Mouse (Mus musculus) hindbrain, embryonic 13.5 days (tissue): Measurements from ENCODE around the gene Pttg1ip. TPM values are rescaled to one million over a fixed set of nuclear protein-coding genes. Genes with fewer than 3 reads are reported as not detected.

Experiments used
- ATAC-seq: fragments of 200-750 bp; cut with Nextera tagmentation; 2 replicates; pipeline ENCODE4 v1.8.0; 2017; ENCODE audit warnings: moderate TSS enrichment; ENCODE audit not compliant: low FRiP score
- H3K27ac ChIP-seq: fragments of 300-500 bp; sonication (generic); 2 replicates; pipeline ENCODE4 v1.5.1; 2015; ENCODE audit warnings: inconsistent platforms, mild to moderate bottlenecking, moderate library complexity
- H3K27me3 ChIP-seq: fragments of 300-500 bp; sonication (generic); 2 replicates; pipeline ENCODE4 v1.6.1; 2015; ENCODE audit warnings: mild to moderate bottlenecking, inconsistent platforms
- H3K36me3 ChIP-seq: fragments of 300-500 bp; sonication (generic); 2 replicates; pipeline ENCODE4 v1.6.1; 2015; ENCODE audit warnings: mild to moderate bottlenecking, inconsistent platforms
- H3K4me1 ChIP-seq: fragments of 300-500 bp; sonication (generic); replicated peaks from 2 replicates; pipeline ENCODE4 v1.6.1; 2015; ENCODE audit warnings: inconsistent platforms
- H3K4me2 ChIP-seq: fragments of 300-500 bp; sonication (generic); 2 replicates; pipeline ENCODE4 v1.6.1; 2015; ENCODE audit warnings: inconsistent platforms, mild to moderate bottlenecking, moderate library complexity
- H3K4me3 ChIP-seq: fragments of 300-500 bp; sonication (generic); 2 replicates; pipeline ENCODE4 v1.5.1; 2015; ENCODE audit warnings: mild to moderate bottlenecking, inconsistent platforms
- H3K9ac ChIP-seq: fragments of 300-500 bp; sonication (generic); 2 replicates; pipeline ENCODE4 v1.6.1; 2015; ENCODE audit warnings: mild to moderate bottlenecking, inconsistent platforms
- H3K9me3 ChIP-seq: fragments of 300-500 bp; sonication (generic); 2 replicates; pipeline ENCODE4 v1.6.1; 2016; ENCODE audit warnings: inconsistent platforms
- WGBS: fragments of 180-500 bp; shearing (Covaris S2); methylation state at CpG from one replicate; pipeline ENCODE4 v1.1.7; 2015; 5-methylcytosine and 5-hydroxymethylcytosine counted together
- polyA plus RNA-seq: library from polyadenylated mRNA; unstranded; fragments of >200 nt; fragmentation: Nextera tagmentation; extraction: Ambion mirVana; gene quantifications from 2 replicates; pipeline ENCODE4 v1.2.1, GENCODE M21; 2015

Pttg1ip gene
- polyA plus RNA-seq, 1 experiment from 2014 or later: 69.0 TPM

DNA sequence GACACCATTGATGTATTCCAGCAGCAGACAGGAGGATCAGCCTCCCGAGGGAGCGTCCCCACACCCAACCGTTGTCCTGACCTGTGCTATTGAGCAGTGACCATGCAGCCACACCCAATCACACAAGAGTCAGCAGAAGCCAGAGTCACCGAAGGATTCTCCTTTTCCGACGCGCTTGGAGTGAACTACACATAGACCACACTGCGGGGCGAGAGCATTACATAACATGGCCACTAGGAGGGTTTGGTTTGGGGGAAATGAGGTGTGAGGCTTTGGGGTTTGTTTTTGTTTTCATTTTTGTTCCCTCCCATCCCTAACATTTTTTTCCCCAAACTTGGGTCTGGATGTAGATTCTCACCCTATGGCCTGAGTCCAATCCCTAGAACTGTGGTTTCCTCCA is 34.6 kb downstream of the Pttg1ip start:
- H3K4me3 ChIP-seq: no peak overlapping the region
- H3K4me2 ChIP-seq: no peak overlapping the region
- no peaks in the 10 kb centered on the region for H3K9me3 ChIP-seq
- no peak overlapping the region for H3K27ac ChIP-seq
- no peaks in the 10 kb centered on the region for H3K4me1 ChIP-seq
- H3K27me3 ChIP-seq: no peaks in the 10 kb centered on the region
- 97% methylated on average over 9 of the region's 9 CpGs for WGBS
- no peak overlapping the region for H3K9ac ChIP-seq
- no peak for ATAC-seq
- H3K36me3 ChIP-seq: peaks cover 70% of the 10 kb centered on the region

GRCm38 (mm10) chr10:77616926-77617325 is 35.4 kb downstream of the Pttg1ip start:
- Histone ChIP-seq H3K9ac (no peak overlapping the region), H3K4me1 (peaks cover 6% of the 10 kb centered on the region), H3K27me3 (no peaks in the 10 kb centered on the region), H3K27ac (no peak overlapping the region), H3K36me3 (peaks cover 62% of the 10 kb centered on the region), H3K4me3 (no peak overlapping the region), H3K4me2 (no peak overlapping the region), H3K9me3 (no peaks in the 10 kb centered on the region)
- ATAC-seq: no peak
- WGBS: 96% methylated on average over 7 of the region's 7 CpGs

DNA sequence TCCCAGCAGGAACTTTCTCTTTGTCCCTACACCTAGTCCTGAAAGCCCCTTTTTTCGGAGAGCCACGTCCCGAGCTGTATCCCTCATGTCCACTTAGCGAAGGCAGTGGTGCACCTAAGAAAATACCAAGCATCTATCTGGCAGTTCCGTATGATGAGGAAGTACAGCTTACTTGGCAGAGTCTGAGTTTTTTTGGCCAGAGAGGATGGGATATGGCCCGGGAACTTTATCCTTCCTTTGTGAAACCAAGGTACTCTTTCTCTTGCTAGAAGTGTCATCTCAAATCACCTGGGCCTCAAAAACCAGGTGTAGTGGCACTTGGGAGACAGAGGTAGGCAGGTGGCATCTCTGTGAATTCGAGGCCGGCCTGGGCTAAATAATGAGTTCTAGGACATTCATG is 40.0 kb downstream of the Pttg1ip start:
- peak overlapping the region; percentile 98 for H3K9ac ChIP-seq
- ATAC-seq: no peak
- 81% methylated on average over 8 of the region's 8 CpGs for WGBS
- peak overlapping the region; percentile 87 for H3K4me3 ChIP-seq
- H3K9me3 ChIP-seq: no peaks in the 10 kb centered on the region
- H3K36me3 ChIP-seq: peaks cover 22% of the 10 kb centered on the region
- no peaks in the 10 kb centered on the region for H3K27me3 ChIP-seq
- peaks cover 43% of the 10 kb centered on the region for H3K4me1 ChIP-seq
- H3K27ac ChIP-seq: peak overlapping the region; percentile 89
- H3K4me2 ChIP-seq: peak overlapping the region; percentile 79

DNA sequence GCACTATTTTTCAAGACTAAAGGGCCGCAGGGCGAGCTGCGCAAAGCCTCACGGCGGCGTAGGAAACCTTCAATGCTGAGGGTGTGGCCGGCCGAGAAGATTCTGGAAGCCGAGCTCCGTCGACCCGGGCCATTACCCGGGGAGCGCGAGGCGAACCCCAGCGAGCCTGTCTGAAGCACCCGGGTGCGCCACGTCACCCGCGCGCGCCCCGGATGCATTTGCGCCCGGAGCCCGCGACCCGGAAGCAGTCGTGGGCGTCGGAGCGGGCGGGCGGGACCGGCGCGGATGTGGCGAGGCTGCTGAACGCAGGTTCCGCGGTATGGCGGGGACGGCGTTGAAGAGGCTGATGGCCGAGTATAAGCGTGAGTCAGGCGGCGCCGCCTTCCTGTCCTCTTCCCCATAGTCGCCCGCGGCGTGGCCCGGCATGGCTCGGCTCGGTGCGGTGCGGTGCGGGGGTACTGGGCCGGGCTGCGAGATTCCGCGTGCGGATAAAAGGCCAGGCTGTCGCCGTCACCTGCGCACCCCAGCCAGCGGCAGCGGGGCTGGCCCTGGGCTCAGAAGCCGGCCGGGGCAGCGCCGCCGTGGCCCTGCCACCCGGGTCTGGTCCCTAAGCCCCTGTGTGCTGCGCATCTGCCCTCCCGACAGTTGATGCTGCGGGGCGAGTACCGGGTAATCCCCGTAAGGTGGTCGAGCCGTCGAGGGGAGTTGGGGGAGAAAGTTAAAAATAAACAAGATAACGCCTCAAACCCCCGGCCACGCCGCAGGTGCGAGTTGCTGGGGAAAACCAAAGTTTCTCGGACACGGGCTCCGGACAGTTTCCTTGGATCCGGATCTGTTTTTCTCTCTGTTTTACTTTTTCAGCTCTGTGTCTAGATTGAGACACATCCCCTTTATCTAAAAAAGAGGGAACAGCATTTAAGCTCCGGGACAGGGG is 40.8 kb downstream of the Pttg1ip start, which contains the start of gene Ube2g2:
Gene Ube2g2, plus strand, starts transcription at position 221 of the 934 bp plus-strand sequence.
- peaks cover 45% of the 10 kb centered on the region for H3K4me1 ChIP-seq
- whole genome bisulfite sequencing: under 1% methylated on average over 94 of the region's 96 CpGs
- peak; percentile 92 for ATAC-seq

GRCm38 (mm10) chr10:77623069-77623492 is 41.6 kb downstream of the Pttg1ip start:
- Histone ChIP-seq H3K9ac (peak overlapping the region; percentile 98), H3K36me3 (peaks cover 6% of the 10 kb centered on the region), H3K4me3 (peak overlapping the region; percentile 87), H3K27me3 (no peaks in the 10 kb centered on the region), H3K27ac (peak overlapping the region; percentile 42; the same call in 1 of the 2 replicates), H3K9me3 (no peaks in the 10 kb centered on the region), H3K4me2 (peak overlapping the region; percentile 79), H3K4me1 (peaks cover 45% of the 10 kb centered on the region)
- ATAC-seq: peak; percentile 6; the same call in 1 of the 2 replicates
- WGBS: 4% methylated on average over 8 of the region's 8 CpGs

More for the DNA sequence above, 40.8 kb downstream of the Pttg1ip start, which contains the start of gene Ube2g2:
- peak within 1 kb of the TSS; percentile 98 for H3K9ac ChIP-seq
- H3K4me3 ChIP-seq: peak within 1 kb of the TSS; percentile 87
- no peaks in the 10 kb centered on the region for H3K9me3 ChIP-seq
- H3K27ac ChIP-seq: peak within 1 kb of the TSS; percentile 89
- peaks cover 14% of the 10 kb centered on the region for H3K36me3 ChIP-seq
- H3K27me3 ChIP-seq: no peaks in the 10 kb centered on the region
- H3K4me2 ChIP-seq: peak within 1 kb of the TSS; percentile 79

DNA sequence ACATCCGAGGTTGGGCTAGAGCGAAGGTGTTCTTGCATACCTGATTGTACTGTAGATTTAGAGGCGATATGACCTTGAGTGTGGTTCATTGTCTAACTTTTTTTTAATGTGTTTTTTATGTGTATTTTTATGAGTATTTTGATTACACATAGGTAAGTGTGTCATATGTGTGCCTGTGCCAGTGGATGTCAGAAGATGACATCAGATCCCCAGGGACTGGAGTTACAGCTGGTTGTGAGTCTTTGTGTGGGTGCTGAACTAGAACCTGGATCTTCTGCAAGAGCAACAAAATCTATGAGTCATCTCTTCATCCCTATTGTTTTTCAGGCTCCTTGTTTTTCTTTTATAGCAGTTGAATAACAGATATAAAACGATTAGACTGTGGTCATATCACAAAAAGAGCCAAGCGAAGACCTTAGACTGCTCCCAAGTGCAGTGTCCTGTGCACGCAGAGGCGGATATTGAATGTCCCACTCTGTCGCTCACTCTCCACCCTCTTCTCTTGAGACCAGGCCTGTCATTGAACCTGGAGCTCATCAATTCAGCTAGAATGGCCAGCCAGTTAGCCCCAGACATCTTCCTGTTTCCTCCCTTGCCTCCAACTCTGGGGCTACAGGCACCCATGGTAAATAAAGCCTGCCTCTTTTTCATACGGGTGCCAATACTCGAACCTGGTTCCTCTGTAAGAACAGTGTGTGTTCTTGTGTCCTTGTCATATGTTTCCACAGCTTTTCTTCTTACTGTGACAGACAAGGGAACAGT is 42.3 kb downstream of the Pttg1ip start:
- H3K27me3 ChIP-seq: no peaks in the 10 kb centered on the region
- no peak overlapping the region for H3K27ac ChIP-seq
- no peak for ATAC-seq
- H3K9ac ChIP-seq: peak overlapping the region; percentile 98
- 95% methylated on average over 10 of the region's 10 CpGs for WGBS
- peak overlapping the region; percentile 79 for H3K4me2 ChIP-seq
- H3K36me3 ChIP-seq: no peaks in the 10 kb centered on the region
- H3K4me1 ChIP-seq: peaks cover 48% of the 10 kb centered on the region
- peak overlapping the region; percentile 87 for H3K4me3 ChIP-seq
- H3K9me3 ChIP-seq: no peaks in the 10 kb centered on the region

- no peak for ATAC-seq
- Histone ChIP-seq H3K4me1 (peaks cover 51% of the 10 kb centered on the region), H3K9ac (peak overlapping the region; percentile 98; the same call in 1 of the 2 replicates), H3K36me3 (no peaks in the 10 kb centered on the region), H3K27ac (no peak overlapping the region), H3K9me3 (no peaks in the 10 kb centered on the region), H3K27me3 (no peaks in the 10 kb centered on the region), H3K4me2 (peak overlapping the region; percentile 79), H3K4me3 (0 out of 2 replicates have a peak overlapping the region, but pooled peaks have one; percentile 3)
- 78% methylated on average over 7 of the region's 7 CpGs for WGBS
Measured at GRCm38 (mm10) chr10:77624570-77624995, 43.1 kb downstream of the Pttg1ip start.

- no peaks in the 10 kb centered on the region for H3K27me3 ChIP-seq
- no peak overlapping the region for H3K9ac ChIP-seq
- no peak for ATAC-seq
- no peak overlapping the region for H3K4me3 ChIP-seq
- H3K4me1 ChIP-seq: peaks cover 51% of the 10 kb centered on the region
- 84% methylated on average over 7 of the region's 7 CpGs for WGBS
- no peaks in the 10 kb centered on the region for H3K36me3 ChIP-seq
- no peak overlapping the region for H3K27ac ChIP-seq
- H3K9me3 ChIP-seq: no peaks in the 10 kb centered on the region
- no peak overlapping the region for H3K4me2 ChIP-seq
Measured at GRCm38 (mm10) chr10:77626036-77626435, 44.5 kb downstream of the Pttg1ip start.

DNA sequence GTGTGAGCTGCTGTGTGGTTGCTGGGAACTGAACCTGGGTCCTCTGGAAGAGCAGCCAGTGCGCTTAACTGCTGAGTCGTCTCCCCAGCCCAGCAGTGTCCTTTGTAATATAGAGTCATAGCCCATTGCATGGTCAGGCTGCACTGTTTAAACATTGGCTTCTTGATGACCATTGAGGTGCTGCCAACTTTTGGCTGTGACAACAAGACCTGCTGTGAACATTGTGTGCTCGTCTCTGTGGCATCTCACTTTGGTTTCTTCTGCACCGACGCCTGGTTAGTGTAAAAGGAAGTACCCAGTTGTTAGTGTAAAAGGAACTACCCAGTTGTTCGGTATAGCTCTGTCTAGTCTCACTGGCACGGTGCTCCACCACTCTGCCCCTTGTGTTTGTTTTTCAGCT is 45.1 kb downstream of the Pttg1ip start:
- Histone ChIP-seq H3K27ac (no peak overlapping the region; the same call in 1 of the 2 replicates), H3K4me3 (no peak overlapping the region), H3K9me3 (no peaks in the 10 kb centered on the region), H3K27me3 (no peaks in the 10 kb centered on the region), H3K4me2 (no peak overlapping the region), H3K36me3 (peaks cover 6% of the 10 kb centered on the region), H3K9ac (no peak overlapping the region), H3K4me1 (peaks cover 49% of the 10 kb centered on the region)
- WGBS: 76% methylated on average over 7 of the region's 7 CpGs
- ATAC-seq: no peak

GRCm38 (mm10) chr10:77627497-77627896 is 46.0 kb downstream of the Pttg1ip start:
- H3K9me3 ChIP-seq: no peaks in the 10 kb centered on the region
- 0 out of 2 replicates have a peak overlapping the region, but pooled peaks have one; percentile 19 for H3K27ac ChIP-seq
- 46% methylated on average over 2 of the region's 2 CpGs for WGBS
- ATAC-seq: peak; percentile 58; the same call in 1 of the 2 replicates
- no peak overlapping the region for H3K4me2 ChIP-seq
- H3K9ac ChIP-seq: 0 out of 2 replicates have a peak overlapping the region, but pooled peaks have one; percentile 6
- peaks cover 12% of the 10 kb centered on the region for H3K36me3 ChIP-seq
- H3K4me3 ChIP-seq: no peak overlapping the region
- H3K27me3 ChIP-seq: no peaks in the 10 kb centered on the region
- peaks cover 45% of the 10 kb centered on the region for H3K4me1 ChIP-seq

GRCm38 (mm10) chr10:77629163-77629562 is 47.6 kb downstream of the Pttg1ip start:
- peaks cover 35% of the 10 kb centered on the region for H3K4me1 ChIP-seq
- ATAC-seq: no peak
- H3K27me3 ChIP-seq: no peaks in the 10 kb centered on the region
- H3K9ac ChIP-seq: 0 out of 2 replicates have a peak overlapping the region, but pooled peaks have one; percentile 29
- 75% methylated on average over 3 of the region's 3 CpGs for WGBS
- no peak overlapping the region for H3K27ac ChIP-seq
- H3K4me3 ChIP-seq: no peak overlapping the region
- H3K36me3 ChIP-seq: peaks cover 23% of the 10 kb centered on the region
- H3K4me2 ChIP-seq: no peak overlapping the region
- H3K9me3 ChIP-seq: no peaks in the 10 kb centered on the region

- H3K27ac ChIP-seq: no peak overlapping the region
- peaks cover 33% of the 10 kb centered on the region for H3K4me1 ChIP-seq
- no peaks in the 10 kb centered on the region for H3K27me3 ChIP-seq
- no peaks in the 10 kb centered on the region for H3K9me3 ChIP-seq
- peak overlapping the region; percentile 13; the same call in 1 of the 2 replicates for H3K9ac ChIP-seq
- H3K36me3 ChIP-seq: peaks cover 27% of the 10 kb centered on the region
- H3K4me2 ChIP-seq: no peak overlapping the region
- ATAC-seq: no peak
- WGBS: 97% methylated on average over 1 of the region's 1 CpGs
- H3K4me3 ChIP-seq: no peak overlapping the region
Measured at GRCm38 (mm10) chr10:77629970-77630369, 48.5 kb downstream of the Pttg1ip start.
